Mouse (Mus musculus) E14TG2a.4 (cell line): Measurements from ENCODE around the gene Psmb4.

Experiments
- CTCF ChIP-seq: conservative IDR thresholded peaks from 2 replicates; pipeline ENCODE4 v1.5.1; 2014; ENCODE audit warnings: low read length
- NANOG ChIP-seq: IDR thresholded peaks from 2 replicates; pipeline ENCODE4 v1.6.1; 2014; ENCODE audit warnings: borderline replicate concordance, low read length, mixed read lengths

- TF ChIP-seq CTCF: peak; percentile 49
- TF ChIP-seq NANOG: no peak
Measured at GRCm38 (mm10) chr3:94888595-94888994, 1.8 kb upstream of the Psmb4 start.
